Mouse (Mus musculus) lung, postnatal 0 days (tissue): ENCODE measurements around the gene Vgll1. TPM values are rescaled to one million over a fixed set of nuclear protein-coding genes. Genes with fewer than 3 reads are reported as not detected.

ENCODE experiments used
- ATAC-seq: fragments of 200-750 bp; cut with Nextera tagmentation; 2 replicates; pipeline ENCODE4 v1.8.0; 2017; ENCODE audit warnings: moderate library complexity
- DNase-seq: peaks from one replicate; pipeline ENCODE4 v3.0.0-alpha.2; 2016; ENCODE audit warnings: low spot score
- H3K27ac ChIP-seq: fragments of 300-500 bp; sonication (generic); 2 replicates; pipeline ENCODE4 v1.5.1; 2014; ENCODE audit warnings: antibody characterized with exemption, mild to moderate bottlenecking, low read length, mixed read lengths
- H3K27me3 ChIP-seq: fragments of 300-500 bp; sonication (generic); replicated peaks from 2 replicates; pipeline ENCODE4 v1.6.1; 2014; ENCODE audit warnings: low read length, mixed read lengths; ENCODE audit not compliant: insufficient read depth
- H3K36me3 ChIP-seq: fragments of 300-500 bp; sonication (generic); 2 replicates; pipeline ENCODE4 v1.6.1; 2014; ENCODE audit warnings: low read length, mixed read lengths; ENCODE audit not compliant: insufficient read depth
- H3K4me1 ChIP-seq: fragments of 300-500 bp; sonication (generic); 2 replicates; pipeline ENCODE4 v1.6.1; 2014; ENCODE audit warnings: antibody characterized with exemption, low read depth, low read length, mixed read lengths; ENCODE audit not compliant: insufficient read depth
- H3K4me2 ChIP-seq: fragments of 300-500 bp; sonication (generic); replicated peaks from 2 replicates; pipeline ENCODE4 v1.6.1; 2014; ENCODE audit warnings: low read depth, mild to moderate bottlenecking, low read length, moderate library complexity, mixed read lengths
- H3K4me3 ChIP-seq: fragments of 300-500 bp; sonication (generic); 2 replicates; pipeline ENCODE4 v1.5.1; 2014; ENCODE audit warnings: low read depth, low read length
- H3K9ac ChIP-seq: fragments of 300-500 bp; sonication (generic); replicated peaks from 2 replicates; pipeline ENCODE4 v1.6.1; 2014; ENCODE audit warnings: low read depth, mild to moderate bottlenecking
- H3K9me3 ChIP-seq: fragments of 300-500 bp; sonication (generic); 2 replicates; pipeline ENCODE4 v1.6.1; 2016; ENCODE audit warnings: low read length, mixed read lengths
- CTCF ChIP-seq: IDR thresholded peaks from 2 replicates; pipeline ENCODE4 v1.5.1; 2016; ENCODE audit warnings: antibody characterized with exemption, mild to moderate bottlenecking
- EP300 ChIP-seq: IDR thresholded peaks from 2 replicates; pipeline ENCODE4 v1.6.1; 2016; ENCODE audit warnings: antibody characterized with exemption, mild to moderate bottlenecking, control low read depth
- WGBS: fragments of 180-500 bp; shearing (Covaris S2); extraction: QIAGEN DNeasy Blood & Tissue Kit; methylation state at CpG from one replicate; pipeline ENCODE4 v1.1.7; 2014; 5-methylcytosine and 5-hydroxymethylcytosine counted together
- polyA plus RNA-seq: library from polyadenylated mRNA; unstranded; fragments of >200 nt; fragmentation: Nextera tagmentation; extraction: Ambion mirVana; gene quantifications from 2 replicates; pipeline ENCODE4 v1.2.1, GENCODE M21; 2015

Vgll1 gene
- polyA plus RNA-seq, 1 experiment from 2014 or later = 0.17 TPM

DNA sequence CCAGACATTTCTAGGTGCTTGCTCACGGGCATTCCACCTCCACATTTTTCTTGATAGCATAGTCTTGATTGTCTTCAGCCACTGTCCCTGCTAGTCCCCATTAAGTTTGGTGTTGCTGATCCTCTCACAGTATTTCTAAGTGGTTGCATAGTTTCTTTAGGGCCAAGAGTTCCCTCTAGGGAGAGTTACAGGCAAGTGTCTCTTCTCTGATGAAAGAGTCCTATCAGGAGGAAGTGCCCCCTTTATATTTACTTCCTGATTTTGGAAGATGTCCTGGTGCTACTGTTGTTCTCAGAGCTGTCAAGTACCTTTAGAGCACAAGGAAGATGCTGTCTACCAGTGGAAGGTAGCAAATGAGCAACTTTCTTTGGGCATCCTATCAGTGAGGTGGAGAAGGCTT, 65.6 kb downstream of the Vgll1 start:
- no peak overlapping the region for H3K4me2 ChIP-seq
- DNase-seq (no peak), ATAC-seq (no peak)
- TF ChIP-seq EP300 (no peak), CTCF (no peak)
- no peak overlapping the region for H3K9ac ChIP-seq
- 36% methylated on average over 1 of the region's 1 CpGs for WGBS
- H3K27me3 ChIP-seq = no peaks in the 10 kb centered on the region
- H3K9me3 ChIP-seq = no peaks in the 10 kb centered on the region
- no peak overlapping the region for H3K27ac ChIP-seq
- no peak overlapping the region for H3K4me3 ChIP-seq
- no peaks in the 10 kb centered on the region for H3K4me1 ChIP-seq
- no peaks in the 10 kb centered on the region for H3K36me3 ChIP-seq

Other genes starting within 250 kb of the Vgll1 start
- not detected in 2 replicates for gene Adgrg4, start 217.9 kb upstream of the Vgll1 start, polyA plus RNA-seq
- gene Brs3, start 45.0 kb upstream of the Vgll1 start, polyA plus RNA-seq = not detected in 2 replicates
- gene Htatsf1, start 34.5 kb upstream of the Vgll1 start, polyA plus RNA-seq = 46.3 and 47.8 TPM in 2 replicates
- not detected in 2 replicates for gene Cd40lg, start 124.0 kb downstream of the Vgll1 start, polyA plus RNA-seq